Mouse (Mus musculus): ENCODE results near the gene Gm21663. TPM values are rescaled to one million over a fixed set of nuclear protein-coding genes. Genes with fewer than 3 reads are reported as not detected.

Gm21663 gene
- polyA plus RNA-seq, 1 experiment from 2014 or later: not detected

DNA sequence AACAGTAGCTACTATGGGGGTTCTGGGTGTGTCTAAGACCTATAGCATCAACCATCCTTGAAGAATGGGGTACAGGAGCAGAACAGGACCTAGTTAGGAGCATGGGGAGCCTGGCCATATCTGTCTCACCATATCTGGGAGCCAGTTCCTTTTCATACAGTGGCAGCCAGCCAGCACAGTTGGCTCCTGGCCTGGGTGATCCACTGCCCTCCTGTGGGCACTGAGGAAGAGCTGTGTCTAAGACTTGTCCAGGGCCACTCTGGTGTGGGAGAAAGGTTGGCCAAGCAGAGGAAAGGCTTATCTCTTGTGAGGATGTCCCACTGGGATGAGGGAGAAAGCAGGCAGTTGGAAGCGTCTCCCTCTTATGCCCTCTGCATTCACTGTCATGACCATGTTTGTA is 50.9 kb downstream of the Gm21663 start:
- no peak overlapping the region for H3K4me2 ChIP-seq (ENCODE audit: low read length)
- no peaks in the 10 kb centered on the region for H3K36me3 ChIP-seq (ENCODE audit: insufficient read depth, low read length)
- no peaks in the 10 kb centered on the region for H3K27me3 ChIP-seq (ENCODE audit: insufficient read depth, low read length)
- ATAC-seq (replicated peaks; ENCODE audit: low FRiP score, low read depth) (no peak), DNase-seq (ENCODE audit: low spot score) (no peak)
- no peak overlapping the region for H3K4me3 ChIP-seq (replicated peaks; ENCODE audit: low read depth, low read length)
- TF ChIP-seq CTCF (IDR thresholded peaks at IDR 0.05; ENCODE audit: low read depth): no peak
- no peaks in the 10 kb centered on the region for H3K4me1 ChIP-seq (replicated peaks; ENCODE audit: insufficient read depth, low read length)
- H3K27ac ChIP-seq: no peak overlapping the region
- H3K9ac ChIP-seq (ENCODE audit: low read depth, low read length): no peak overlapping the region
- 86% methylated on average over 1 of the region's 1 CpGs for WGBS
- no peaks in the 10 kb centered on the region for H3K9me3 ChIP-seq (replicated peaks; ENCODE audit: low read length)

DNA sequence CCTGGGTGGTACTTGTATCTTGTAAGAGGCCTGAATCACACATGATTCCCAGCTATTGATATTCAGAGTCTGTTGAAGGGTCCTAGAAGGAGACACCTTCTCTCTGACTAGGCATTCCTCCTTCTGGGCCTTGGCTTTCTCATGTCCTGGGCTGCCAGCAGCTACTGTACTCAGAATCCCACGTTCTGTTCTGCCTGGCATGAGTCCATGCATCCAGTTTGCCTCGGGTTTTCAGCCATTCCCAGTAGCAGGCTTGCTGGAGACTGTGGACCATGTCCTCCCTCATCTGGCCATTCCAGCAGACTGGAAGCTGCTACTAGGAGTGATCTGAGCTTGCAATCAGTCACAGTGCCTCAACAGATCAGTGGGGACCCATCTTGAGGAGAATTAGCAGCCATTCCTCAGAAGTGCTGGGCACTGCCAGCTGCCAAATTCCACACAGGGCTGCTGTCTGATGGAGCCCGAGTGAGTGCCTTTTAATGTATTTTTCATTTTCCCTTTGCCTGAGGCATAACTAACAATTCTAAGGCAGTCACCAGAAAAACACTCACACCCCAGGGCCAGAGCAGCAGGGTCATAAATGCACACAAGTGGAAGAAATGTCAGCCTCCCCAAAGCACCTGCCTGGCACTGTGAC is 52.3 kb downstream of the Gm21663 start:
- Histone ChIP-seq H3K36me3 (ENCODE audit: insufficient read depth, low read length) (no peaks in the 10 kb centered on the region), H3K4me3 (replicated peaks; ENCODE audit: low read depth, low read length) (no peak overlapping the region)

DNA sequence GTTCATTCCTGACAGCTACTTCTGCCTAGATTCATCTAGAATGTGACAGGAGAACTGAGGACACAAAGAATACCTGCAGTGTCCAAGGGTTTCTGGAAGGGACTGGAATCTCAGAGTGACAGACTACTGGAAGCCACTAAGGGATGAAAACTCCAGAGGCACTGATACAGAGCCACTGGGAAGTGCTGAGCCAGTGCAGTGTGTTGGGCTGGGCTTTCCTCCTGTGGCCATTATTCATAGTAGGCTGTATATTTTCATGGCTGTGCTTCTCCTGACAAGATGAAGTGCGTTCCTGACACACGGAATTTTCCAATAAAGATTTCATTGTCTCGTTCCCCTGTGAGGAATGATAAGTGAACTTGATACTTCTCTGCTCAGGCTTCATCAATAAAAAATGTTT is 55.5 kb downstream of the Gm21663 start:
- Histone ChIP-seq H3K9ac (ENCODE audit: low read depth, low read length) (no peak overlapping the region), H3K4me2 (ENCODE audit: low read length) (no peak overlapping the region), H3K9me3 (replicated peaks; ENCODE audit: low read length) (no peaks in the 10 kb centered on the region), H3K36me3 (ENCODE audit: insufficient read depth, low read length) (no peaks in the 10 kb centered on the region), H3K27me3 (ENCODE audit: insufficient read depth, low read length) (no peaks in the 10 kb centered on the region), H3K4me1 (replicated peaks; ENCODE audit: insufficient read depth, low read length) (no peaks in the 10 kb centered on the region), H3K27ac (no peak overlapping the region), H3K4me3 (replicated peaks; ENCODE audit: low read depth, low read length) (no peak overlapping the region)
- TF ChIP-seq CTCF (IDR thresholded peaks at IDR 0.05; ENCODE audit: low read depth): no peak
- DNase-seq (ENCODE audit: low spot score) (no peak), ATAC-seq (replicated peaks; ENCODE audit: low FRiP score, low read depth) (no peak)
- 20% methylated on average over 3 of the region's 3 CpGs for WGBS

More for the DNA sequence above, 52.3 kb downstream of the Gm21663 start:
- no peak overlapping the region for H3K27ac ChIP-seq
- no peak for ATAC-seq (replicated peaks; ENCODE audit: low FRiP score, low read depth)
- no peaks in the 10 kb centered on the region for H3K4me1 ChIP-seq (replicated peaks; ENCODE audit: insufficient read depth, low read length)
- TF ChIP-seq CTCF (IDR thresholded peaks at IDR 0.05; ENCODE audit: low read depth): no peak
- no peaks in the 10 kb centered on the region for H3K9me3 ChIP-seq (replicated peaks; ENCODE audit: low read length)
- no peak for DNase-seq (ENCODE audit: low spot score)
- H3K9ac ChIP-seq (ENCODE audit: low read depth, low read length): no peak overlapping the region
- WGBS: 46% methylated on average over 3 of the region's 3 CpGs
- H3K27me3 ChIP-seq (ENCODE audit: insufficient read depth, low read length): no peaks in the 10 kb centered on the region
- no peak overlapping the region for H3K4me2 ChIP-seq (ENCODE audit: low read length)

Other genes starting within 250 kb of the Gm21663 start
- 3.6 and 4.5 TPM in 2 replicates for gene Xrcc2, start 236.6 kb downstream of the Gm21663 start, polyA plus RNA-seq (2015; fragmentation: Nextera tagmentation; extraction: Ambion mirVana)
- gene Actr3b, start 182.4 kb downstream of the Gm21663 start, polyA plus RNA-seq (2015; fragmentation: Nextera tagmentation; extraction: Ambion mirVana): 5.1 and 5.8 TPM in 2 replicates
- not detected in 2 replicates for gene Gm21671, start 12.0 kb upstream of the Gm21663 start, polyA plus RNA-seq (2015; fragmentation: Nextera tagmentation; extraction: Ambion mirVana)
- not detected in 2 replicates for gene Gm21680, start 30.3 kb upstream of the Gm21663 start, polyA plus RNA-seq (2015; fragmentation: Nextera tagmentation; extraction: Ambion mirVana)
- gene Gm21698, start 46.3 kb upstream of the Gm21663 start, polyA plus RNA-seq (2015; fragmentation: Nextera tagmentation; extraction: Ambion mirVana): not detected in 2 replicates
- 0.05 TPM in 1 of 2 replicates, not detected in the other for gene Gm1979, start 62.4 kb upstream of the Gm21663 start, polyA plus RNA-seq (2015; fragmentation: Nextera tagmentation; extraction: Ambion mirVana)
- not detected in 2 replicates for gene Gm5862, start 80.5 kb upstream of the Gm21663 start, polyA plus RNA-seq (2015; fragmentation: Nextera tagmentation; extraction: Ambion mirVana)
- not detected in 2 replicates for gene Speer4a, start 97.2 kb upstream of the Gm21663 start, polyA plus RNA-seq (2015; fragmentation: Nextera tagmentation; extraction: Ambion mirVana)
- gene Gm7347, start 116.2 kb upstream of the Gm21663 start, polyA plus RNA-seq (2015; fragmentation: Nextera tagmentation; extraction: Ambion mirVana): not detected in 2 replicates
- gene Gm10471, start 146.9 kb upstream of the Gm21663 start, polyA plus RNA-seq (2015; fragmentation: Nextera tagmentation; extraction: Ambion mirVana): not detected in 2 replicates
- gene 5031410I06Rik, start 163.0 kb upstream of the Gm21663 start, polyA plus RNA-seq (2015; fragmentation: Nextera tagmentation; extraction: Ambion mirVana): not detected in 2 replicates
- gene Gm10220, start 179.0 kb upstream of the Gm21663 start, polyA plus RNA-seq (2015; fragmentation: Nextera tagmentation; extraction: Ambion mirVana): not detected in 2 replicates

All from kidney, postnatal 0 days (tissue).